Mouse (Mus musculus) lung, postnatal 0 days (tissue): Measurements from ENCODE around the gene Shld1.

Experiments
- CTCF ChIP-seq: IDR thresholded peaks from 2 replicates; pipeline ENCODE4 v1.5.1; 2016; ENCODE audit warnings: antibody characterized with exemption, mild to moderate bottlenecking
- EP300 ChIP-seq: IDR thresholded peaks from 2 replicates; pipeline ENCODE4 v1.6.1; 2016; ENCODE audit warnings: antibody characterized with exemption, mild to moderate bottlenecking, control low read depth

- TF ChIP-seq CTCF (no peak), EP300 (no peak)
These were observed 58.1 kb downstream of the Shld1 start for GRCm38 (mm10) chr2:132744866-132745265.
